Mouse (Mus musculus) hindbrain, embryonic 14.5 days (tissue): Measurements from ENCODE around the gene Rhbdd1. TPM values are rescaled to one million over a fixed set of nuclear protein-coding genes. Genes with fewer than 3 reads are reported as not detected.

Experiments used
- ATAC-seq: fragments of 200-750 bp; cut with Nextera tagmentation; 2 replicates; pipeline ENCODE4 v1.8.0; 2017; ENCODE audit warnings: moderate number of reproducible peaks, mild to moderate bottlenecking, moderate TSS enrichment, moderate library complexity; ENCODE audit not compliant: low FRiP score
- DNase-seq: peaks from one replicate; pipeline ENCODE4 v3.0.0-alpha.2; 2015; ENCODE audit warnings: low spot score
- H3K27ac ChIP-seq: fragments of 300-500 bp; sonication (generic); 2 replicates; pipeline ENCODE4 v1.5.1; 2014; ENCODE audit warnings: mild to moderate bottlenecking, moderate library complexity
- H3K27me3 ChIP-seq: fragments of 300-500 bp; sonication (generic); 2 replicates; pipeline ENCODE4 v1.6.1; 2014; ENCODE audit warnings: mild to moderate bottlenecking, low read length, mixed read lengths; ENCODE audit not compliant: control insufficient read depth, insufficient read depth
- H3K36me3 ChIP-seq: fragments of 300-500 bp; sonication (generic); replicated peaks from 2 replicates; pipeline ENCODE4 v1.6.1; 2014; ENCODE audit not compliant: control insufficient read depth, insufficient read depth
- H3K4me1 ChIP-seq: fragments of 300-500 bp; sonication (generic); replicated peaks from 2 replicates; pipeline ENCODE4 v1.6.1; 2014; ENCODE audit warnings: antibody characterized with exemption, low read length, mixed read lengths; ENCODE audit not compliant: control insufficient read depth, insufficient read depth
- H3K4me2 ChIP-seq: fragments of 300-500 bp; sonication (generic); replicated peaks from 2 replicates; pipeline ENCODE4 v1.6.1; 2014; ENCODE audit warnings: mild to moderate bottlenecking, moderate library complexity
- H3K4me3 ChIP-seq: fragments of 300-500 bp; sonication (generic); replicated peaks from 2 replicates; pipeline ENCODE4 v1.5.1; 2014; ENCODE audit warnings: mild to moderate bottlenecking, low read length
- H3K9ac ChIP-seq: fragments of 300-500 bp; sonication (generic); 2 replicates; pipeline ENCODE4 v1.6.1; 2014
- H3K9me3 ChIP-seq: fragments of 300-500 bp; sonication (generic); 2 replicates; pipeline ENCODE4 v1.6.1; 2016; ENCODE audit warnings: low read length; ENCODE audit not compliant: control insufficient read depth
- WGBS: fragments of 180-500 bp; shearing (Covaris S2); extraction: QIAGEN DNeasy Blood & Tissue Kit; methylation state at CpG from one replicate; pipeline ENCODE4 v1.1.7; 2014; 5-methylcytosine and 5-hydroxymethylcytosine counted together
- polyA plus RNA-seq: library from polyadenylated mRNA; unstranded; fragments of >200 nt; fragmentation: Nextera tagmentation; extraction: Ambion mirVana; gene quantifications from 2 replicates; pipeline ENCODE4 v1.2.1, GENCODE M21; 2014

The Rhbdd1 gene
- polyA plus RNA-seq, 1 experiment from 2014 or later: 3.1 TPM

- H3K4me1 ChIP-seq: peaks cover 56% of the 10 kb centered on the region
- peak overlapping the region; percentile 68 for H3K4me3 ChIP-seq
- peak overlapping the region; percentile 95 for H3K27ac ChIP-seq
- H3K4me2 ChIP-seq: peak overlapping the region; percentile 90
- ATAC-seq (no peak), DNase-seq (peak; percentile 70)
- under 1% methylated on average over 45 of the region's 45 CpGs for WGBS
- H3K36me3 ChIP-seq: 0 out of 2 replicates have a peak, but pooled peaks cover 6% of the 10 kb centered on the region
- H3K9ac ChIP-seq: peak overlapping the region; percentile 84
- no peaks in the 10 kb centered on the region for H3K27me3 ChIP-seq
- no peaks in the 10 kb centered on the region for H3K9me3 ChIP-seq
Observed at GRCm38 (mm10) chr1:82289990-82290681, 26.1 kb upstream of the Rhbdd1 start.

DNA sequence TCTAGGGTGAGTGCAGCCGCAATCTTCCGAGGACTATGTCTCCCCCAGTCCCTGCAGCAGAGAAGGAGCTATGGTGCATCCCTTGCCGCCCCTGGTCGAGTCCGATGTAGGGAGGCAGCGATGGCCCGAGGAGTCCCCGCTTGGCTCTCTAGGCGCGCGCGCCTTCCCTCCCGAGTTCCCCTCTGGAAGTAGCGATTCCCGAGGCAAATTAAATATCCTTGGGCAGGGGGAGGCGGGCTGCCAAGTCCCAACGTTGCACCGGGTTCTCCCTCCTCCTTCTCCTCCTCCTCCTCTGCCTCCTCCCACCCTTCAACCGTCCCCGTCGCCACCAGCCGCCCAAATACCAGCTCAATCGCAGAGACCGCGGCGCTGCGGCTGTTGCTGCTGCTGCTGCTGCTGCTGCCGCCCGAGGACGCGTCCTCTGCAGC lies 25.5 kb upstream of the Rhbdd1 start:
- WGBS: under 1% methylated on average over 28 of the region's 31 CpGs
- Histone ChIP-seq H3K4me3 (peak overlapping the region; percentile 68), H3K9me3 (no peaks in the 10 kb centered on the region), H3K4me2 (peak overlapping the region; percentile 90), H3K36me3 (0 out of 2 replicates have a peak, but pooled peaks cover 6% of the 10 kb centered on the region), H3K27ac (peak overlapping the region; percentile 95), H3K4me1 (peaks cover 53% of the 10 kb centered on the region), H3K27me3 (no peaks in the 10 kb centered on the region), H3K9ac (peak overlapping the region; percentile 84)
- peak; percentile 56 for ATAC-seq
- DNase-seq: peak; percentile 76

- Histone ChIP-seq H3K9ac (peak within 1 kb of the TSS; percentile 84), H3K36me3 (0 out of 2 replicates have a peak, but pooled peaks cover 6% of the 10 kb centered on the region), H3K4me2 (peak within 1 kb of the TSS; percentile 90), H3K4me1 (peaks cover 49% of the 10 kb centered on the region), H3K27ac (peak within 1 kb of the TSS; percentile 95), H3K27me3 (0 out of 2 replicates have a peak, but pooled peaks cover 3% of the 10 kb centered on the region), H3K9me3 (no peaks in the 10 kb centered on the region), H3K4me3 (peak within 1 kb of the TSS; percentile 68)
- peak; percentile 73 for DNase-seq
- under 1% methylated on average over 44 of the region's 60 CpGs for WGBS
- peak; percentile 86 for ATAC-seq
Observed at GRCm38 (mm10) chr1:82291151-82291797, 25.0 kb upstream of the Rhbdd1 start, which contains the start of gene Irs1. TSS of gene Irs1 (minus strand) at chr1:82291416.

GRCm38 (mm10) chr1:82291930-82292712 lies 24.1 kb upstream of the Rhbdd1 start:
- under 1% methylated on average over 23 of the region's 23 CpGs for WGBS
- Histone ChIP-seq H3K4me2 (peak overlapping the region; percentile 90), H3K27ac (peak overlapping the region; percentile 95), H3K4me1 (peaks cover 41% of the 10 kb centered on the region), H3K4me3 (peak overlapping the region; percentile 68), H3K9me3 (no peaks in the 10 kb centered on the region), H3K36me3 (0 out of 2 replicates have a peak, but pooled peaks cover 6% of the 10 kb centered on the region), H3K9ac (peak overlapping the region; percentile 84), H3K27me3 (0 out of 2 replicates have a peak, but pooled peaks cover 3% of the 10 kb centered on the region)
- DNase-seq (peak; percentile 29), ATAC-seq (no peak)

- 0 out of 2 replicates have a peak, but pooled peaks cover 3% of the 10 kb centered on the region for H3K27me3 ChIP-seq
- under 1% methylated on average over 13 of the region's 13 CpGs for WGBS
- H3K27ac ChIP-seq: peak overlapping the region; percentile 95
- peak; percentile 83 for DNase-seq
- no peaks in the 10 kb centered on the region for H3K9me3 ChIP-seq
- peak overlapping the region; percentile 68 for H3K4me3 ChIP-seq
- H3K9ac ChIP-seq: peak overlapping the region; percentile 84
- ATAC-seq: peak; percentile 84
- H3K36me3 ChIP-seq: 0 out of 2 replicates have a peak, but pooled peaks cover 6% of the 10 kb centered on the region
- H3K4me2 ChIP-seq: peak overlapping the region; percentile 90
- H3K4me1 ChIP-seq: peaks cover 34% of the 10 kb centered on the region
Observed at GRCm38 (mm10) chr1:82292771-82293170, 23.5 kb upstream of the Rhbdd1 start.

DNA sequence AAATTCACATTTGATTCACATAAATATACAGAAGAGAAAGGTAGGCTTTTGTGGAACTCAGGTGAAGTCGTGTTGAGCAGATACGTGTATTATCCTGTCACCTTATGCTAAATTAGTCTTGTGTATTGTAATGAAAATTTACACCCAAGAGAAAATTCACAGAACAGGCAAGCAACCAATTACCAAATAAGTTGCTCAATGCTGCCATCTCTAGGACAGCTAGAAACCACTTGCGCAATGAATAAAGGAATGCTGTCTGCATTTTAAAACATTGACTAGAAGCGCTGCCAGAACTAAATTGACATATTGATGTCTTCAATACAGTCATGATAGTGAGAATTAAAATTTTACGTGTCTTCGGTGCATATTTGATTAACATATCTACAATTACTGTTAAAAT lies 22.1 kb upstream of the Rhbdd1 start:
- 11% methylated on average over 6 of the region's 6 CpGs for WGBS
- Histone ChIP-seq H3K27ac (no peak overlapping the region), H3K4me3 (no peak overlapping the region), H3K9ac (no peak overlapping the region), H3K27me3 (0 out of 2 replicates have a peak, but pooled peaks cover 3% of the 10 kb centered on the region), H3K9me3 (no peaks in the 10 kb centered on the region), H3K36me3 (no peaks in the 10 kb centered on the region), H3K4me1 (peaks cover 22% of the 10 kb centered on the region), H3K4me2 (no peak overlapping the region)
- peak; percentile 81 for DNase-seq
- no peak for ATAC-seq

GRCm38 (mm10) chr1:82298586-82298985 lies 17.7 kb upstream of the Rhbdd1 start:
- H3K27me3 ChIP-seq: 0 out of 2 replicates have a peak, but pooled peaks cover 3% of the 10 kb centered on the region

GRCm38 (mm10) chr1:82304483-82304882 lies 11.8 kb upstream of the Rhbdd1 start:
- Histone ChIP-seq H3K9ac (no peak overlapping the region), H3K27me3 (no peaks in the 10 kb centered on the region), H3K4me2 (no peak overlapping the region), H3K27ac (no peak overlapping the region), H3K4me3 (no peak overlapping the region), H3K36me3 (no peaks in the 10 kb centered on the region), H3K4me1 (no peaks in the 10 kb centered on the region), H3K9me3 (no peaks in the 10 kb centered on the region)
- ATAC-seq: no peak
- no peak for DNase-seq
- WGBS: 43% methylated on average over 3 of the region's 3 CpGs

More at GRCm38 (mm10) chr1:82298586-82298985, 17.7 kb upstream of the Rhbdd1 start:
- H3K27ac ChIP-seq: no peak overlapping the region
- 0 out of 2 replicates have a peak, but pooled peaks cover 4% of the 10 kb centered on the region for H3K4me1 ChIP-seq
- H3K4me2 ChIP-seq: no peak overlapping the region
- no peak overlapping the region for H3K9ac ChIP-seq
- 47% methylated on average over 1 of the region's 1 CpGs for WGBS
- H3K36me3 ChIP-seq: no peaks in the 10 kb centered on the region
- DNase-seq (no peak), ATAC-seq (no peak)
- no peak overlapping the region for H3K4me3 ChIP-seq
- H3K9me3 ChIP-seq: no peaks in the 10 kb centered on the region
